Mouse (Mus musculus): ENCODE results near the gene Slc22a14.
"Not testable (repeated sequence)": the region's sequence is repeated elsewhere in the genome, so short reads cannot be mapped to it uniquely, and the experiment has no call there.

Slc22a14 gene

GRCm38 (mm10) chr9:119365284-119365683 lies at the start of gene Slc22a14:
Gene Slc22a14, minus strand, starts transcription at chr9:119365553.
- no peak for DNase-seq (ENCODE audit: extremely low spot score)

GRCm38 (mm10) chr9:119409864-119410263 lies 44.5 kb upstream of the Slc22a14 start:
- DNase-seq (ENCODE audit: extremely low spot score): no peak

DNA sequence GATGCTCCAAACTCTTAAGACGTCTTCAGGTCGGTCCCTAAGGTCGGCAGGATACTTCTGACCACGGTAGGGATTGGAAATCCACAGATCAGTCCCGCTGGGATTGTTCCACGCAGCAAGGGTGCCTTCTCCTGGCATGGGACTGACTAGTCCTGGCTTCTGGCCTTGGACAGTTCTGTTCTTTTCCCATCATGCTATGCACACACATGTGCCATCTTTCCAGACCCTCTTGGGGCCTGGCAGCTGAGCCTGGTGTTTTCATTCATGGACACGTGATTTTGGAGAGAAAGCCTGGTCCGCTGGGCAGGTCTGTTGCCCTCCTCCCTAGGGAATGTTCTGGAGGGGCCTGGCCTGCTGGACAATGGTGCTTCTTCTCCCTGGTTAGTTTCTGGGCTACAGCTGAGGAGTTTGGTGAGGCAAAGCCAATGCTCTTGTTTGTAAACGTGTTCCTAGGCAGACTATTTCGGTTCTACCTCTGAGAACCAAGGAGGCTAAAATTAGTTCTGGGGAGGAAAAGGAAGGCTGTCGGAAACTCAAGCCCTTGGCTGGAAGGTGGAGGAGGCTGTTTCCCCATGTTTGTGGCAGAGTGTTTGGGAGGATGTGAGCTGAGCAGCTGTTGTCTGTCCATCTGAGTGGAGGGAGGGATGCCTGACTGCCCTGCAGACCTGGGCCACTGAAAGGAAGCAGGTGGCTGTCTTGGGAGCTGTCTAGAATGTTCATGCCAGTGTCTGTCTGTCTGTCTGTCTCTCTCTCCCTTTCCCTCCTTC lies 43.7 kb upstream of the Slc22a14 start:
- DNase-seq (ENCODE audit: extremely low spot score): no peak

DNA sequence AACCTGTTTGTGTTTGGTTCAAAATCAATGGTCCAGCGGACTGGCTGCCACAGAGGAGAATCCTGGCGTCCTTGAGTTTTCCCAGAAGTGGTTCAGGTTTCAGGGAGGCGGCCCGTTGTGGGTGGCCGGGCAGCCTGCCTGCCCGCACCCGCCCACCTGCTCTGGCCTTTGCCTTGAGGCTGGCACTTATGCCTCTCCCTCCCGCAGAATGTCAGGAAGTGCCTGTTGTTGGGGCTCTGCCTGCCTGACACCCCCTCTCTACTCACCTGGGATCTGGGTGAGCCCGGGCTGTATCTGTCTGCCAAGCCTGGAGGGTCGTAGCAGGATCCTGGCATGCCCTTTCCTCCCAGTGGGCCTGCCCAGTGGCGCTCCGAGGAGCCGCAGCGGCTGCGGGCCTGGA lies 42.5 kb upstream of the Slc22a14 start:
- DNase-seq (ENCODE audit: extremely low spot score): no peak

DNA sequence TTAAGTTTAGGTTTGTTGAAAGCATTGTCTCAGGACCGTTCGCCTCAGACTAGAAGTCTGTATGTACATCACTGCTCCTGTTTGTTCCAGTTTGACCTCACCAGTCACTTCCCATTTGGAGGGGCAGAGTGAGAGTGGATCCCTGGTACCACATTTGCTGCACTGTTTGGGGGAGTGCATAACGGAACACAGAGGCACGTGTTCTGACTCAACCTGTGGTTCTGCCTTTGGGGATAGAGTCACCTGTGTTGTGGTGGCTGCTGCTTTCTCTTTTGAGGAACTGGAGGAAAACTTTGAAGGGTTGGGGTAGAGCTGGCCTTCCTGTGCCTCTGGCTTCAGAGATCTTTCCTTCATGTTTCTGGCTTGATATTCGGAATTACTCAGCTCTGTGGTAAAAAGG lies 38.7 kb upstream of the Slc22a14 start:
- DNase-seq (ENCODE audit: extremely low spot score): no peak

- DNase-seq (ENCODE audit: extremely low spot score): peak; percentile 81
Measured at GRCm38 (mm10) chr9:119403236-119403641, 37.9 kb upstream of the Slc22a14 start.

- peak; percentile 66 for DNase-seq (ENCODE audit: extremely low spot score)
Measured at GRCm38 (mm10) chr9:119402253-119403235, 37.2 kb upstream of the Slc22a14 start.

- peak; percentile 97 for DNase-seq (ENCODE audit: extremely low spot score)
Measured at GRCm38 (mm10) chr9:119401801-119402214, 36.5 kb upstream of the Slc22a14 start, which contains the start of gene Acvr2b. Gene Acvr2b, plus strand, starts transcription at chr9:119402118.

- DNase-seq (ENCODE audit: extremely low spot score): no peak
Measured at GRCm38 (mm10) chr9:119401351-119401750, 36.0 kb upstream of the Slc22a14 start.

DNA sequence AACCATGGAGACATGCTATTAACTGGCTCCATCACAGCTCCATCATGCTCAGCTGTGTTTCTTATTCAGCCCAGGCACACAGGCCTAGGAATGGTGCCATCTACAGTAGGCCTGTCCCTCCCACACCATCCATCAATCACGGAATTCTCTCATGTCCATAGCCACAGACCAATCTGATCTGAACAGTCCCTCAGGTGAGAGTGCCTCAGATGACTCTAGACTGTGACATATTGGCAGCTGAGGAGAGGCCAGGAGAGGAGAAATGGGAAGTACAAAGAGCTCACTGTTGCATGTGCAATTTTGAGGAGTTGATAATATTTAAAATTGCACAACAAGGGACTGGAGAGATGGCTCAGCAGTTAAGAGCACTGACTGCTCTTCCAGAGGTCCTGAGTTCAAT lies 29.5 kb upstream of the Slc22a14 start:
- no peak for DNase-seq (ENCODE audit: extremely low spot score)

DNA sequence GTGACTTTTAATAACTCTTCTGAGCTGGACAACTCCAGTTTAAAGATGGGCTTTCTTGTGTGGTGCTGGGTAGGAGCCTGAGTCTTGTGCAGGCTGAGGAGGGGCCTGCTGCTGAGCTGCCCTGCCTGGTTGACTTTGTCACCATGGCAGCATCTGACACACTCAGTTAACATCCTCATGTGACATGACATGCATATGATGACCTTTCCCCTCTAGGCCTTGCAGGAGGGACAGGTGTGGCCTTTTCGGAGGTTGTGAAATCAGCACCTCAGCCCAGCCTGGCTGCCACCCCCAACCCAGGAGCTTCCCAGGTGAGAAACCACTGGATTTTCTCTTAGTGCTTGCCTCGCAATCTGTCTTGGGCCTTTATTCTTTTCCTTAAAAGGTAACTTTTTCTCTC lies 24.9 kb upstream of the Slc22a14 start:
- DNase-seq (ENCODE audit: extremely low spot score): no peak

- no peak for DNase-seq (ENCODE audit: extremely low spot score)
Measured at GRCm38 (mm10) chr9:119388956-119389355, 23.6 kb upstream of the Slc22a14 start.

GRCm38 (mm10) chr9:119382603-119383002 lies 17.2 kb upstream of the Slc22a14 start:
- no peak for DNase-seq (ENCODE audit: extremely low spot score)

- DNase-seq (ENCODE audit: extremely low spot score): no peak
Measured at GRCm38 (mm10) chr9:119378231-119378630, 12.9 kb upstream of the Slc22a14 start.

- DNase-seq (ENCODE audit: extremely low spot score): no peak
Measured at GRCm38 (mm10) chr9:119375556-119375955, 10.2 kb upstream of the Slc22a14 start.

- no peak for DNase-seq (ENCODE audit: extremely low spot score)
Measured at GRCm38 (mm10) chr9:119375008-119375407, 9.7 kb upstream of the Slc22a14 start.

- DNase-seq (ENCODE audit: extremely low spot score): no peak
Measured at GRCm38 (mm10) chr9:119371251-119371650, 5.9 kb upstream of the Slc22a14 start.

GRCm38 (mm10) chr9:119370770-119371169 lies 5.4 kb upstream of the Slc22a14 start:
- DNase-seq (ENCODE audit: extremely low spot score): not testable (repeated sequence)

DNA sequence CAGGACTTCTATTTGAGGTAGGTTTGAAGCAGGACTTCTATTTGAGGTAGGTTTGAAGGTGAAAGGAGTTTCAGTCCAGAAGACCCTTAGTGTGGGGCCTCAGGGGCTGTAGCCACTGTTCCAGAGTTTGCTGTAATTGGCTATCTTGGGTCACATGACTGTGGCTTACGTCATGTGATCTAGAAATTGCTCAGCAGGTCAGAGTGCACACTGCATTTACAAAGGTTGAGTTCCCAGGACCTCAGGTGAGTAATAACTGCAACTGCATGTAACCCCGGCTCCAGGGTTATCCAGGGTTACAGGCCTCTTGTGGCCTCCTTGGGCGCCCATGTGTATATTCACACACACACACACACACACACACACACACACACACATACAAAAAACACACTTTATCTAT lies 3.0 kb upstream of the Slc22a14 start:
- no peak for DNase-seq (ENCODE audit: extremely low spot score)

DNA sequence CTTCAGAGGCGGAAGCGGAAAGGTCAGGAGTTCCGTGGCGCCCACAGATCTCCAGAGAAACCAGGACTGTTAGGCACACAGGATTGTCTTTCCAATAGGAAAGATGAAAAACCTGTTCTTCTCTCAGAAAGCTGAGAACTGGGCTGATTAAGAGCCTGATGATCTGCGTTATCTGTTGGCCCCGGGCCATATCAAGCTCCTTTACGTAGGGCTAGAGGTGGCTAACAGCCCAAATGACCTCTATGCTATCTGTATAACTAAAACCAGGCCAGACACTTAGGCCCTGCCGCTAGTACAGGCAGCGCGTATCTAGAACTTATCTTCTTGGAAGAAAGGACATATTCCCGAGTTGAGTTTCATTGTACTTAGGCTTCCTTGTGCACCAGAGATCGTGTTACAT lies 2.1 kb downstream of the Slc22a14 start:
- DNase-seq (ENCODE audit: extremely low spot score): no peak

- no peak for DNase-seq (ENCODE audit: extremely low spot score)
Measured at GRCm38 (mm10) chr9:119361416-119361815, 3.9 kb downstream of the Slc22a14 start.

- DNase-seq (ENCODE audit: extremely low spot score): no peak
Measured at GRCm38 (mm10) chr9:119358058-119358429, 7.3 kb downstream of the Slc22a14 start.
